Mouse (Mus musculus): ENCODE measurements around the gene Ssh1.

GRCm38 (mm10) chr5:113889181-113889906 lies 104.3 kb downstream of the Ssh1 start:
- TF ChIP-seq GATA1 (IDR thresholded peaks at IDR 0.05; ENCODE audit: borderline replicate concordance, low read length) (no peak), FLI1 (IDR thresholded peaks at IDR 0.05; ENCODE audit: low read length) (no peak)

Measured in megakaryocyte, embryonic 14.5 days (primary cell).